Mouse (Mus musculus): ENCODE results near the gene Nbr1.

GRCm38 (mm10) chr11:101526686-101527085 is 25.3 kb upstream of the Nbr1 start:
- TF ChIP-seq CTCF (IDR thresholded peaks at IDR 0.05; ENCODE audit: low read depth) (no peak), EP300 (optimal IDR thresholded peaks at IDR 0.05) (no peak)

Data from stomach, postnatal 0 days (tissue).